Mouse (Mus musculus) urinary bladder, adult 18-20 months (tissue): ENCODE measurements around the gene Olfr661.

Source experiments
- DNase-seq, 2 experiments: peaks; one replicate each; pipeline ENCODE4 v3.0.0; 2022; ENCODE audit warnings: low spot score in 2 of 2, mixed read lengths in 2 of 2

Gene Olfr661

GRCm38 (mm10) chr7:104686201-104686600 is at the start of gene Olfr661:
Olfr661 (plus strand) TSS chr7:104686501.
- no peak for DNase-seq

GRCm38 (mm10) chr7:104646841-104647482 is 39.3 kb upstream of the Olfr661 start, which contains the start of gene Olfr658:
Olfr658 (minus strand) TSS chr7:104647305.
- peak in 1 of 2 experiments; percentile 13 for DNase-seq

DNA sequence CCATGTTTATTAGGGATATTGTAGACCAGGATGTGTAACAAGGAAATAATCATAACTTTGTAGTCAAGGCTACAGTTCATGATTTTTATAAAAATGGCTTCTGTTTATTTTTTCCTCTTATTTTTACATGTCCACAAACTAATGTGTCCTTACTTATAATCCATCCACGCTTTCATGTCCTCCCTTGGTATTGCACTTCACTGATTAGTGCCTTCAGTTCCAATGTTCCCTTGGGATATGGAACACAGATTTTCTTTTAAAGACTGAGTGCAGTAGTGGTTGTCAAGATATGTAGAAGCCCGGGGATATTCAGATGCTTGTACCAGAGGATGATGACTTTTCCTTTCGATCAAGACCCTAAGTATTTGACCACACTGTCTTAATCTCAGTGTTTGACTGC is 19.8 kb upstream of the Olfr661 start, which contains the start of gene Olfr659:
TSS of gene Olfr659 (plus strand) at position 301 of the 400 bp plus-strand sequence.
- DNase-seq = no peak
